Mouse (Mus musculus): ENCODE data around the gene Amer2. TPM values are rescaled to one million over a fixed set of nuclear protein-coding genes. Genes with fewer than 3 reads are reported as not detected.

The Amer2 gene
- total RNA-seq, 2 experiments from 2014 or later = 36.7 to 42.5 TPM

GRCm38 (mm10) chr14:60432136-60432535 is 59.1 kb downstream of the Amer2 start:
- intact Hi-C loops (cut with DNase I) = loop anchor here (10.0 kb wide), 1 partner anchor 127 kb away; no protein-coding TSS in a partner anchor
- no peak for DNase-seq (ENCODE audit: low spot score in 2 of 2)

GRCm38 (mm10) chr14:60435515-60435914 is 62.5 kb downstream of the Amer2 start:
- no peak for DNase-seq (ENCODE audit: low spot score in 2 of 2)
- intact Hi-C loops (cut with DNase I) = loop anchor here (10.0 kb wide), 1 partner anchor 131 kb away; no protein-coding TSS in a partner anchor

GRCm38 (mm10) chr14:60436364-60436763 is 63.3 kb downstream of the Amer2 start:
- intact Hi-C loops (cut with DNase I) = loop anchor here (10.0 kb wide), 1 partner anchor 132 kb away; no protein-coding TSS in a partner anchor

More at GRCm38 (mm10) chr14:60436364-60436763, 63.3 kb downstream of the Amer2 start:
- DNase-seq (ENCODE audit: low spot score in 2 of 2) = no peak

Other genes with a start within 250 kb of the Amer2 start
- gene Atp8a2, start 176.1 kb upstream of the Amer2 start, total RNA-seq (2021) = 10 to 100 TPM; 63.5 to 77.6 TPM
- under 1 TPM in 1 of 2 experiments, not detected in 1; 0.18 TPM for gene Nupl1, start 121.8 kb upstream of the Amer2 start, total RNA-seq (2021)
- 10 to 100 TPM; 71.5 to 77.8 TPM for gene Gm49336, start 121.8 kb upstream of the Amer2 start, total RNA-seq (2021)
- 100 to 1,000 TPM; 110 to 112 TPM for gene Mtmr6, start 108.0 kb upstream of the Amer2 start, total RNA-seq (2021)

All from left cerebral cortex, postnatal 36 days (tissue).